Mouse (Mus musculus) lung, embryonic 16.5 days (tissue): Measurements from ENCODE around the gene Otud5. TPM values are rescaled to one million over a fixed set of nuclear protein-coding genes. Genes with fewer than 3 reads are reported as not detected.

ENCODE experiments used
- ATAC-seq: fragments of 200-750 bp; cut with Nextera tagmentation; 2 replicates; pipeline ENCODE4 v1.8.0; 2017; ENCODE audit warnings: low read depth, mild to moderate bottlenecking, moderate library complexity
- H3K27ac ChIP-seq: fragments of 300-500 bp; sonication (generic); 2 replicates; pipeline ENCODE4 v1.5.1; 2014; ENCODE audit warnings: mild to moderate bottlenecking, control low read depth, low read length
- H3K27me3 ChIP-seq: fragments of 300-500 bp; sonication (generic); 2 replicates; pipeline ENCODE4 v1.6.1; 2014; ENCODE audit warnings: low read depth, low read length, mixed read lengths; ENCODE audit not compliant: control insufficient read depth, insufficient read depth
- H3K36me3 ChIP-seq: fragments of 300-500 bp; sonication (generic); 2 replicates; pipeline ENCODE4 v1.6.1; 2014; ENCODE audit warnings: low read length; ENCODE audit not compliant: control insufficient read depth, insufficient read depth
- H3K4me1 ChIP-seq: fragments of 300-500 bp; sonication (generic); replicated peaks from 2 replicates; pipeline ENCODE4 v1.6.1; 2014; ENCODE audit warnings: low read length, mixed read lengths; ENCODE audit not compliant: control insufficient read depth, insufficient read depth
- H3K4me2 ChIP-seq: fragments of 300-500 bp; sonication (generic); 2 replicates; pipeline ENCODE4 v1.6.1; 2014; ENCODE audit warnings: low read depth, low read length, control low read depth
- H3K4me3 ChIP-seq: fragments of 300-500 bp; sonication (generic); 2 replicates; pipeline ENCODE4 v1.5.1; 2014; ENCODE audit warnings: mild to moderate bottlenecking, low read length, control low read depth
- H3K9ac ChIP-seq: fragments of 300-500 bp; sonication (generic); 2 replicates; pipeline ENCODE4 v1.6.1; 2014; ENCODE audit warnings: low read length, control low read depth
- H3K9me3 ChIP-seq: fragments of 300-500 bp; sonication (generic); 2 replicates; pipeline ENCODE4 v1.6.1; 2016; ENCODE audit warnings: low read length; ENCODE audit not compliant: control insufficient read depth
- WGBS: fragments of 180-500 bp; shearing (Covaris S2); extraction: QIAGEN DNeasy Blood & Tissue Kit; methylation state at CpG from one replicate; pipeline ENCODE4 v1.1.7; 2014; 5-methylcytosine and 5-hydroxymethylcytosine counted together
- polyA plus RNA-seq: library from polyadenylated mRNA; unstranded; fragments of >200 nt; fragmentation: Nextera tagmentation; extraction: Ambion mirVana; gene quantifications from 2 replicates; pipeline ENCODE4 v1.2.1, GENCODE M21; 2015

Otud5 gene
- polyA plus RNA-seq, 1 experiment from 2014 or later, result 33.8 TPM

DNA sequence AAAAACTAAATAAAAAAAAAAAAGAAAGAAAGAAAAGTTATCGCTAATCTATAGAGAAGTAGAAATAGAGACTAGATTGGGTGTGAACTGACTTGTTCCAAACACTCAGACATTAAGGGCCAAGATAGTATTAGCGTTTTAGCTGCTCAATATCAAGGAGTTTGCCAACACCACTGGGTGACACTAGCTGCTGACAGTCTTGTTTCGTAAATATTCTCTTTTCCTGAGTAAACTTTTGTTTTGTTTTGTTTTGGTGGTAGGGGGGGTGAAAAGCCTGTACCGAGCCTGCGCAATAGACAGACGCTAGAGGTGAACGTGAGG is 362 bp upstream of the Otud5 start:
- Histone ChIP-seq H3K9ac (peak overlapping the region; percentile 49; the same call in 1 of the 2 replicates), H3K27ac (peak overlapping the region; percentile 75), H3K27me3 (no peaks in the 10 kb centered on the region), H3K4me3 (peak overlapping the region; percentile 39), H3K4me2 (peak overlapping the region; percentile 57), H3K4me1 (0 out of 2 replicates have a peak, but pooled peaks cover 2% of the 10 kb centered on the region), H3K9me3 (no peaks in the 10 kb centered on the region), H3K36me3 (no peaks in the 10 kb centered on the region)
- 7% methylated on average over 7 of the region's 7 CpGs for WGBS
- no peak for ATAC-seq

DNA sequence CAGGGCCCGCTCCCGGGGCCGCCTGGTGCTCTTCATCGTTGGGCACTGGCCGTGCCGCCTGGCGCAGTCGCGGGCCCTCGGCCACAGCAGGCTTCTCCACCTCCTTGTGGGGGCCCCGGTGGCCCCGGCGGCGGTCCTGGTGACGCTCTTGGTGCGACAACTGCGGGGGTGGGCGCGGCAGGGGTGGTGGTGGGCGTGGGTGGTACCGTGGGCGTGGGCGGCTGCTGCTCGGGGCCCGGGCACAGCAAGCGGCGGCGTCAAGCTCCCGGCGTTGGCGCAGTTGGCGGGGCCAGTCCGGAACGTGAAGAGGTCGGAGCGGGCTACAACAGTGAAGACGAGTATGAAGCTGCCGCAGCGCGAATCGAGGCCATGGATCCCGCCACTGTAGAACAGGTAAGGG is 1.2 kb downstream of the Otud5 start:
- H3K9me3 ChIP-seq, result no peaks in the 10 kb centered on the region
- no peaks in the 10 kb centered on the region for H3K36me3 ChIP-seq
- H3K4me1 ChIP-seq, result 0 out of 2 replicates have a peak, but pooled peaks cover 2% of the 10 kb centered on the region
- H3K4me3 ChIP-seq, result peak overlapping the region; percentile 78
- no peaks in the 10 kb centered on the region for H3K27me3 ChIP-seq
- WGBS, result 9% methylated on average over 27 of the region's 42 CpGs
- peak overlapping the region; percentile 60 for H3K4me2 ChIP-seq
- ATAC-seq, result no peak
- H3K27ac ChIP-seq, result peak overlapping the region; percentile 97
- peak overlapping the region; percentile 86 for H3K9ac ChIP-seq

DNA sequence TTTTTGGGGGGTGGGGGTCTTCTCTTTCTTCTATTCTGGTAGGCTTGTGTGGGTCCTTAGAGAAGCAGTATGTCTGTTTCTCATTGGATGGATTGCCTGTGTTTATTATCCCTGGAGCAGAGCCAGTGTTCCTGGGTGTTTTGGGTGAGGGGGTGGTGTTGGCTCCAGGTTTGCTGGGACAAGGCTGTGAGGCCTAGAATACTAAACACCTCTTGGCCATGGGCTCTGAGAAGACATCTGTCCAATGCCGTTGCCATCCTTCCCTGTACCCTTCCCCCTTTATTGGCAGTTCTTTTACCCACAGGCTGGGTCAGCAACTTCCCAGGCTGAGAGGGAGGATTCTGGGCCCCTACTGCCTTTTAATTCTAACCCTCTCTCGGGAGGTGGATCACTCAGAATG is 6.7 kb downstream of the Otud5 start:
- H3K27me3 ChIP-seq, result no peaks in the 10 kb centered on the region
- H3K4me3 ChIP-seq, result no peak overlapping the region
- H3K9ac ChIP-seq, result no peak overlapping the region
- no peak overlapping the region for H3K27ac ChIP-seq
- H3K36me3 ChIP-seq, result no peaks in the 10 kb centered on the region
- ATAC-seq, result no peak
- 72% methylated on average over 2 of the region's 2 CpGs for WGBS
- no peaks in the 10 kb centered on the region for H3K9me3 ChIP-seq
- no peak overlapping the region for H3K4me2 ChIP-seq
- 0 out of 2 replicates have a peak, but pooled peaks cover 2% of the 10 kb centered on the region for H3K4me1 ChIP-seq

- Histone ChIP-seq H3K36me3 (no peaks in the 10 kb centered on the region), H3K4me3 (no peak overlapping the region), H3K4me2 (no peak overlapping the region), H3K27ac (no peak overlapping the region), H3K9ac (no peak overlapping the region), H3K9me3 (no peaks in the 10 kb centered on the region), H3K27me3 (no peaks in the 10 kb centered on the region), H3K4me1 (no peaks in the 10 kb centered on the region)
- WGBS, result 42% methylated on average over 2 of the region's 2 CpGs
- ATAC-seq, result no peak
These were observed 13.4 kb downstream of the Otud5 start for GRCm38 (mm10) chrX:7854578-7854977.

GRCm38 (mm10) chrX:7859191-7859753 is 18.1 kb downstream of the Otud5 start:
- no peak overlapping the region for H3K4me2 ChIP-seq
- H3K9me3 ChIP-seq, result no peaks in the 10 kb centered on the region; the same call in 1 of the 2 replicates
- H3K27me3 ChIP-seq, result no peaks in the 10 kb centered on the region
- no peak overlapping the region for H3K9ac ChIP-seq
- H3K4me3 ChIP-seq, result no peak overlapping the region
- ATAC-seq, result no peak
- WGBS, result 61% methylated on average over 3 of the region's 3 CpGs
- no peaks in the 10 kb centered on the region for H3K4me1 ChIP-seq
- no peak overlapping the region for H3K27ac ChIP-seq
- no peaks in the 10 kb centered on the region for H3K36me3 ChIP-seq

DNA sequence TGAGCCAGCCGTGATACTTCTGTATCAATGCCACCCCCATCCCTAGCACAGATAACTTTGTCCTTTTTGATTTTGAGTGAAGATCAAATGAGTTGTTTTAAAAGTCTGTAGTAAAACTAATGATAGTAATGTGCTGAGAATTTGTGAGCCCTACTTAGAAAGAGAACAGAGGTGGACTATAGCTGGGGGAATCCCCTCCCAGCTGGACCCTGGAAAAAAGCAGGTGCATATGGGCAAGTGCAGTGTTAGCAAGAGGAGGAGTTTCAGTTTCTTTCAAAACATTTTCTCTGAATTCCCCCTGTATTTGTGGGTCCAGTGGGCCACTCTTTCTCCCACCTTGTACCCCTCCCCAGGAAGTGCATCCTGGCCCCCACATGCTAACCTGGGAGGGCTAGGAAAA is 22.0 kb downstream of the Otud5 start:
- no peak overlapping the region for H3K4me3 ChIP-seq
- H3K27me3 ChIP-seq, result no peaks in the 10 kb centered on the region
- 0 out of 2 replicates have a peak, but pooled peaks cover 4% of the 10 kb centered on the region for H3K36me3 ChIP-seq
- no peak for ATAC-seq
- no peaks in the 10 kb centered on the region; the same call in 1 of the 2 replicates for H3K9me3 ChIP-seq
- H3K4me1 ChIP-seq, result no peaks in the 10 kb centered on the region
- WGBS, result 90% methylated on average over 1 of the region's 1 CpGs
- no peak overlapping the region for H3K4me2 ChIP-seq
- H3K9ac ChIP-seq, result no peak overlapping the region
- H3K27ac ChIP-seq, result no peak overlapping the region

GRCm38 (mm10) chrX:7864551-7864950 is 23.4 kb downstream of the Otud5 start:
- Histone ChIP-seq H3K27ac (no peak overlapping the region), H3K4me2 (no peak overlapping the region), H3K9me3 (no peaks in the 10 kb centered on the region; the same call in 1 of the 2 replicates), H3K9ac (no peak overlapping the region), H3K36me3 (0 out of 2 replicates have a peak, but pooled peaks cover 4% of the 10 kb centered on the region), H3K27me3 (no peaks in the 10 kb centered on the region), H3K4me3 (no peak overlapping the region), H3K4me1 (no peaks in the 10 kb centered on the region)
- no peak for ATAC-seq
- 63% methylated on average over 3 of the region's 3 CpGs for WGBS

DNA sequence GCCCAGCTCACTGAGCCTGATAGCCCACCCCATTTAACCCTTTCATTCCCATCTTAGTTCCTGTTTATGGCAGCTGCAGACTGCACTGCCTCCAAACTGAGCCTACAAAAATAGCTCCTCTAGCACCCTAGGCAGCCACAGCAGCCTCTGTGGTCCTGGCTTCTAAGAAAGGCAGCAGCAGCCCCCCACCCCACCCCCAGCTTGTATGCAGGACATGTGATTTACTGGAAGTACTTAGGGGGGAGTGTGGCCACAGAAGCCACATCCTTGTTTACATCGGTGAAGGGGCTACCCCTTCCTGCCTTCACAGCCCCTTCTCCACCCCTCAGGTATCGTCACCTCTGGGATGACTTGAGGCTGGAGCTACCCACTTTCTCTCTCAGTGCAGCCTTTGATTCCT is 24.2 kb downstream of the Otud5 start:
- Histone ChIP-seq H3K27ac (no peak overlapping the region), H3K36me3 (0 out of 2 replicates have a peak, but pooled peaks cover 4% of the 10 kb centered on the region), H3K9me3 (no peaks in the 10 kb centered on the region; the same call in 1 of the 2 replicates), H3K4me1 (no peaks in the 10 kb centered on the region), H3K9ac (no peak overlapping the region), H3K4me2 (no peak overlapping the region), H3K27me3 (no peaks in the 10 kb centered on the region), H3K4me3 (no peak overlapping the region)
- 63% methylated on average over 2 of the region's 2 CpGs for WGBS
- ATAC-seq, result no peak

DNA sequence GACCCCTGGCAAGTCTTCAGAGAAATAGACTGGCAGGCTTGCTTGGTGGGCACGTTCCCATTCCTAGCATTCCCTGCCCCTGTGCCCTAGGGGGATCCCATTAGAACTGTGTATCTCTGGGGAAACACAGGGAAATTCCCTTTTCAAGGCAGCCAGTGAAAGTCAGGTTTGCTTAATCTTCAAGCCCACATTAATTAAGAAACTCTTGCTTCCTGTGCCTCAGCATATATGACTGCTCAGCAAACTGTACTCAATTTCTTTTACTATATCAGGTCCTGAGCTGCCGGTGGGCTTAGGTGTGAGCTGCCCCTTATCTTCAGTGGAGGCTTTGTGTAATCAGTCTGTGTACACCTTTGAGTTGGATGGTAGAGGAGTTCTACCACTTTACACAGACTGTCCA is 24.6 kb downstream of the Otud5 start:
- no peak for ATAC-seq

More for the DNA sequence above, 24.6 kb downstream of the Otud5 start:
- Histone ChIP-seq H3K27me3 (no peaks in the 10 kb centered on the region), H3K36me3 (0 out of 2 replicates have a peak, but pooled peaks cover 4% of the 10 kb centered on the region), H3K9ac (no peak overlapping the region), H3K4me1 (no peaks in the 10 kb centered on the region), H3K9me3 (no peaks in the 10 kb centered on the region), H3K4me3 (no peak overlapping the region), H3K4me2 (no peak overlapping the region), H3K27ac (no peak overlapping the region)
- 39% methylated on average over 2 of the region's 2 CpGs for WGBS
